Mouse (Mus musculus) forebrain, embryonic 15.5 days (tissue): ENCODE measurements around the gene Klhl29. TPM values are rescaled to one million over a fixed set of nuclear protein-coding genes. Genes with fewer than 3 reads are reported as not detected.
A peak's percentile ranks its signal among the peaks of the same experiment; 100 is the strongest.

Source experiments
- ATAC-seq: fragments of 200-750 bp; cut with Nextera tagmentation; replicated peaks from 2 replicates; pipeline ENCODE4 v1.8.0; 2017; ENCODE audit warnings: mild to moderate bottlenecking, moderate TSS enrichment, moderate library complexity
- H3K27ac ChIP-seq: fragments of 300-500 bp; sonication (generic); replicated peaks from 2 replicates; pipeline ENCODE4 v1.5.1; 2015; ENCODE audit warnings: mild to moderate bottlenecking, inconsistent platforms
- H3K27me3 ChIP-seq: fragments of 300-500 bp; sonication (generic); 2 replicates; pipeline ENCODE4 v1.6.1; 2015; ENCODE audit warnings: inconsistent platforms
- H3K36me3 ChIP-seq: fragments of 300-500 bp; sonication (generic); 2 replicates; pipeline ENCODE4 v1.6.1; 2015; ENCODE audit warnings: mild to moderate bottlenecking, inconsistent platforms
- H3K4me1 ChIP-seq: fragments of 300-500 bp; sonication (generic); 2 replicates; pipeline ENCODE4 v1.6.1; 2015; ENCODE audit warnings: inconsistent platforms
- H3K4me2 ChIP-seq: fragments of 300-500 bp; sonication (generic); replicated peaks from 2 replicates; pipeline ENCODE4 v1.6.1; 2015; ENCODE audit warnings: mild to moderate bottlenecking, inconsistent platforms
- H3K4me3 ChIP-seq: fragments of 300-500 bp; sonication (generic); 2 replicates; pipeline ENCODE4 v1.5.1; 2015; ENCODE audit warnings: mild to moderate bottlenecking, inconsistent platforms
- H3K9ac ChIP-seq: fragments of 300-500 bp; sonication (generic); replicated peaks from 2 replicates; pipeline ENCODE4 v1.6.1; 2015; ENCODE audit warnings: mild to moderate bottlenecking, inconsistent platforms
- H3K9me3 ChIP-seq: fragments of 300-500 bp; sonication (generic); 2 replicates; pipeline ENCODE4 v1.6.1; 2016; ENCODE audit warnings: inconsistent platforms
- WGBS: fragments of 180-500 bp; shearing (Covaris S2); methylation state at CpG from one replicate; pipeline ENCODE4 v1.1.7; 2015; ENCODE audit warnings: mixed read lengths; 5-methylcytosine and 5-hydroxymethylcytosine counted together
- polyA plus RNA-seq: library from polyadenylated mRNA; unstranded; fragments of >200 nt; fragmentation: Nextera tagmentation; extraction: Ambion mirVana; gene quantifications from 2 replicates; pipeline ENCODE4 v1.2.1, GENCODE M21; 2015

The Klhl29 gene
- polyA plus RNA-seq, 1 experiment from 2014 or later: 6.5 TPM

- no peaks in the 10 kb centered on the region for H3K27me3 ChIP-seq
- H3K4me2 ChIP-seq: no peak overlapping the region
- H3K36me3 ChIP-seq: no peaks in the 10 kb centered on the region
- H3K27ac ChIP-seq: no peak overlapping the region
- no peaks in the 10 kb centered on the region for H3K9me3 ChIP-seq
- no peak overlapping the region for H3K9ac ChIP-seq
- WGBS: 38% methylated on average over 4 of the region's 4 CpGs
- peaks cover 51% of the 10 kb centered on the region for H3K4me1 ChIP-seq
- H3K4me3 ChIP-seq: no peak overlapping the region
- ATAC-seq: no peak
These were observed 130.3 kb downstream of the Klhl29 start for GRCm38 (mm10) chr12:5245207-5245597.

GRCm38 (mm10) chr12:5244431-5245206, 130.9 kb downstream of the Klhl29 start:
- no peak overlapping the region for H3K9ac ChIP-seq
- no peaks in the 10 kb centered on the region for H3K9me3 ChIP-seq
- peaks cover 57% of the 10 kb centered on the region for H3K4me1 ChIP-seq
- H3K27me3 ChIP-seq: no peaks in the 10 kb centered on the region
- H3K4me3 ChIP-seq: no peak overlapping the region
- 91% methylated on average over 10 of the region's 10 CpGs for WGBS
- H3K4me2 ChIP-seq: no peak overlapping the region
- no peaks in the 10 kb centered on the region for H3K36me3 ChIP-seq
- H3K27ac ChIP-seq: no peak overlapping the region
- no peak for ATAC-seq

- Histone ChIP-seq H3K27me3 (no peaks in the 10 kb centered on the region), H3K4me2 (no peak overlapping the region), H3K9ac (no peak overlapping the region), H3K4me3 (no peak overlapping the region), H3K9me3 (no peaks in the 10 kb centered on the region), H3K36me3 (no peaks in the 10 kb centered on the region), H3K27ac (no peak overlapping the region), H3K4me1 (peaks cover 65% of the 10 kb centered on the region)
- ATAC-seq: no peak
- WGBS: 60% methylated on average over 6 of the region's 6 CpGs
These were observed 131.6 kb downstream of the Klhl29 start for GRCm38 (mm10) chr12:5243867-5244266.

GRCm38 (mm10) chr12:5243449-5243848, 132.0 kb downstream of the Klhl29 start:
- WGBS: 82% methylated on average over 4 of the region's 4 CpGs
- Histone ChIP-seq H3K9ac (no peak overlapping the region), H3K4me3 (no peak overlapping the region), H3K4me2 (no peak overlapping the region), H3K36me3 (no peaks in the 10 kb centered on the region), H3K4me1 (peaks cover 68% of the 10 kb centered on the region), H3K27me3 (no peaks in the 10 kb centered on the region), H3K9me3 (no peaks in the 10 kb centered on the region), H3K27ac (no peak overlapping the region)
- ATAC-seq: no peak

- H3K4me1 ChIP-seq: peaks cover 68% of the 10 kb centered on the region
- H3K9ac ChIP-seq: no peak overlapping the region
- WGBS: 84% methylated on average over 8 of the region's 8 CpGs
These were observed 132.7 kb downstream of the Klhl29 start for GRCm38 (mm10) chr12:5242551-5243330.

GRCm38 (mm10) chr12:5239451-5240245, 135.8 kb downstream of the Klhl29 start:
- Histone ChIP-seq H3K27ac (peak overlapping the region; percentile 82), H3K36me3 (no peaks in the 10 kb centered on the region)

More at GRCm38 (mm10) chr12:5242551-5243330, 132.7 kb downstream of the Klhl29 start:
- no peaks in the 10 kb centered on the region for H3K9me3 ChIP-seq
- peak overlapping the region; percentile 41; the same call in 1 of the 2 replicates for H3K27ac ChIP-seq
- no peak overlapping the region for H3K4me2 ChIP-seq
- no peaks in the 10 kb centered on the region for H3K36me3 ChIP-seq
- no peaks in the 10 kb centered on the region for H3K27me3 ChIP-seq
- no peak overlapping the region for H3K4me3 ChIP-seq
- ATAC-seq: no peak

GRCm38 (mm10) chr12:5237078-5237477, 138.4 kb downstream of the Klhl29 start:
- Histone ChIP-seq H3K27ac (peak overlapping the region; percentile 49), H3K9ac (no peak overlapping the region), H3K27me3 (no peaks in the 10 kb centered on the region), H3K36me3 (no peaks in the 10 kb centered on the region), H3K4me2 (no peak overlapping the region), H3K4me3 (no peak overlapping the region), H3K4me1 (peaks cover 52% of the 10 kb centered on the region), H3K9me3 (no peaks in the 10 kb centered on the region)
- 49% methylated on average over 5 of the region's 5 CpGs for WGBS
- ATAC-seq: peak; percentile 72

More at GRCm38 (mm10) chr12:5239451-5240245, 135.8 kb downstream of the Klhl29 start:
- no peak overlapping the region for H3K4me3 ChIP-seq
- peak; percentile 81 for ATAC-seq
- 15% methylated on average over 17 of the region's 17 CpGs for WGBS
- H3K4me1 ChIP-seq: peaks cover 59% of the 10 kb centered on the region
- H3K27me3 ChIP-seq: no peaks in the 10 kb centered on the region
- no peaks in the 10 kb centered on the region for H3K9me3 ChIP-seq
- H3K9ac ChIP-seq: no peak overlapping the region
- H3K4me2 ChIP-seq: 0 out of 2 replicates have a peak overlapping the region, but pooled peaks have one; percentile 9

GRCm38 (mm10) chr12:5235596-5235995, 139.9 kb downstream of the Klhl29 start:
- H3K36me3 ChIP-seq: no peaks in the 10 kb centered on the region
- no peak for ATAC-seq

GRCm38 (mm10) chr12:5230504-5230903, 145.0 kb downstream of the Klhl29 start:
- Histone ChIP-seq H3K4me1 (peaks cover 26% of the 10 kb centered on the region), H3K36me3 (no peaks in the 10 kb centered on the region), H3K4me2 (no peak overlapping the region), H3K27me3 (no peaks in the 10 kb centered on the region), H3K27ac (no peak overlapping the region), H3K9ac (no peak overlapping the region), H3K9me3 (no peaks in the 10 kb centered on the region), H3K4me3 (no peak overlapping the region)
- no peak for ATAC-seq
- WGBS: 97% methylated on average over 5 of the region's 5 CpGs

More at GRCm38 (mm10) chr12:5235596-5235995, 139.9 kb downstream of the Klhl29 start:
- no peak overlapping the region for H3K9ac ChIP-seq
- no peaks in the 10 kb centered on the region for H3K27me3 ChIP-seq
- H3K4me1 ChIP-seq: peaks cover 41% of the 10 kb centered on the region
- 93% methylated on average over 12 of the region's 12 CpGs for WGBS
- H3K27ac ChIP-seq: no peak overlapping the region
- no peaks in the 10 kb centered on the region for H3K9me3 ChIP-seq
- no peak overlapping the region for H3K4me3 ChIP-seq
- H3K4me2 ChIP-seq: no peak overlapping the region

GRCm38 (mm10) chr12:5226676-5227654, 148.5 kb downstream of the Klhl29 start:
- H3K36me3 ChIP-seq: no peaks in the 10 kb centered on the region
- H3K27me3 ChIP-seq: no peaks in the 10 kb centered on the region
- H3K4me2 ChIP-seq: no peak overlapping the region
- no peak overlapping the region for H3K4me3 ChIP-seq
- no peak overlapping the region; the same call in 1 of the 2 replicates for H3K9ac ChIP-seq
- ATAC-seq: peak; percentile 47
- H3K4me1 ChIP-seq: peaks cover 19% of the 10 kb centered on the region
- no peaks in the 10 kb centered on the region for H3K9me3 ChIP-seq
- 14% methylated on average over 14 of the region's 14 CpGs for WGBS
- peak overlapping the region; percentile 32 for H3K27ac ChIP-seq

- Histone ChIP-seq H3K4me2 (no peak overlapping the region), H3K4me1 (peaks cover 42% of the 10 kb centered on the region), H3K4me3 (no peak overlapping the region), H3K36me3 (no peaks in the 10 kb centered on the region), H3K27me3 (no peaks in the 10 kb centered on the region), H3K27ac (no peak overlapping the region), H3K9me3 (no peaks in the 10 kb centered on the region), H3K9ac (no peak overlapping the region)
- ATAC-seq: no peak
- 40% methylated on average over 1 of the region's 1 CpGs for WGBS
These were observed 151.9 kb downstream of the Klhl29 start for GRCm38 (mm10) chr12:5223595-5223994.
